In the genomic region with DNA sequence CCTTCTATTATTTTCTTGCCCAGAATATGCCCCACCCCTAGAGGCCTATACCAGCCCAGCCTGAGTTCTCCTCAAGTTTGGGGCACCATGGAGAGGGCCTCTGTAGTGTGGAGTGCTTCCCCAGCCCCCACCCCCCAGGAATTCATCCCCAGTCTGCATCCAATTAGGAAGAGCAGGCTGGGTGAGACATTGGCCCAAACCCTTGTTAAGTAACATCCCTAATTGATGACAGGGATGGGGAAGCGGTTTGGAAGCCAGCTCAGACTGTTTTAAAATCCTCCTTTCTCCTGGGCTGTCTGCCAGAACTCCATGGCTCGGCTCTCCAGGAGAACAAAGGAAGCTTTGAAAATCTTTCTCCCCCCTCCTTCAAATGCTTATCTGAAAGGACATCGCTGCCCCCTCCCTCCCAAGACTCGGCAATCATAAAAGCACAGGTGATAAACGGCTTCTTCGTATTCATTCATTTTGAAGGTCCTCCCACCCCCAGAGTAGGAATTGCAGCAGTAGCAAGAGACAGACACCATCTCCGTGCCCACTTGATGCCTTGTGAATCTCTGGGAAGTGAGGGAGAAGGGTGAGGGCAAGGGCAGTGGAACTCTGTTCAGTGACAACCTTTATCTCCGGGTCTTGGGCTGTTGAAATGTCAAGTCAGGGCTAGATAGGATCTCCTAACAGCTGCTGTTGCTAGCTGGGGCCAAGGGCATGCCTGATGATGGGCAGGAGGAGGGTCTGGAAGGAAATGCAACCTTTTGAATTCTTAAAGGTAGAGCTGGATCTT, we compare ENCODE assay signal across 9 mouse cellular contexts.
DNase-seq lines count a peak whose midpoint lies in the region; ATAC-seq and TF ChIP-seq lines count a peak whose summit lies in the region.
"Had no signal": no experiment of that assay in that cellular context is flagged by ENCODE, and none has a peak within 500 bp of the region (broad histone marks: within the 10 kb centered on the region; RNA-seq: fewer than 3 reads in every experiment).

No protein-coding gene starts in this region.

- H3K9me3 ChIP-seq in heart, embryonic 10.5 days, result no peaks in the 10 kb centered on the region
- H3K9me3 ChIP-seq in forebrain, embryonic 11.5 days (ENCODE audit: control insufficient read depth, low read length), result no peaks in the 10 kb centered on the region; the same call in 1 of the 2 replicates
- H3K9me3 ChIP-seq in neural tube, embryonic 15.5 days (replicated peaks), result no peaks in the 10 kb centered on the region

- H3K27me3 ChIP-seq in heart, embryonic 10.5 days (ENCODE audit: insufficient read depth, poor library complexity, severe bottlenecking), result peaks cover 14% of the 10 kb centered on the region
- no peaks in the 10 kb centered on the region for H3K27me3 ChIP-seq in forebrain, embryonic 11.5 days (ENCODE audit: control insufficient read depth, insufficient read depth, low read length)
- H3K27me3 ChIP-seq in neural tube, embryonic 15.5 days (replicated peaks), result no peaks in the 10 kb centered on the region

- no peak for TF ChIP-seq CTCF in gastrocnemius, adult 2 months (IDR thresholded peaks at IDR 0.05)

- peak; percentile 72 for ATAC-seq in forebrain, embryonic 11.5 days (replicated peaks; ENCODE audit: low FRiP score)
- peak; percentile 68 for ATAC-seq in neural tube, embryonic 15.5 days (ENCODE audit: low FRiP score)

- H3K4me3 ChIP-seq in heart, embryonic 10.5 days, result no peak overlapping the region; the same call in 1 of the 2 replicates
- H3K4me3 ChIP-seq in forebrain, embryonic 11.5 days (ENCODE audit: low read depth, low read length), result no peak overlapping the region
- no peak overlapping the region for H3K4me3 ChIP-seq in neural tube, embryonic 15.5 days (replicated peaks)
- no peak overlapping the region for H3K4me3 ChIP-seq in gastrocnemius, adult 2 months

- H3K36me3 ChIP-seq in heart, embryonic 10.5 days, result no peaks in the 10 kb centered on the region
- H3K36me3 ChIP-seq in forebrain, embryonic 11.5 days (ENCODE audit: control insufficient read depth, insufficient read depth, low read length), result no peaks in the 10 kb centered on the region
- H3K36me3 ChIP-seq in neural tube, embryonic 15.5 days, result no peaks in the 10 kb centered on the region

- H3K4me2 ChIP-seq in forebrain, embryonic 11.5 days (ENCODE audit: low read depth, low read length, severe bottlenecking), result no peak overlapping the region
- 0 out of 2 replicates have a peak overlapping the region, but pooled peaks have one; percentile 5 for H3K4me2 ChIP-seq in neural tube, embryonic 15.5 days

- peaks cover 12% of the 10 kb centered on the region for H3K4me1 ChIP-seq in heart, embryonic 10.5 days
- H3K4me1 ChIP-seq in forebrain, embryonic 11.5 days (replicated peaks; ENCODE audit: control insufficient read depth, insufficient read depth, low read length), result no peaks in the 10 kb centered on the region
- H3K4me1 ChIP-seq in neural tube, embryonic 15.5 days, result peaks cover 28% of the 10 kb centered on the region

- WGBS in heart, embryonic 10.5 days, result 25% methylated on average over 8 of the region's 8 CpGs
- WGBS in forebrain, embryonic 11.5 days, result 42% methylated on average over 8 of the region's 8 CpGs
- 23% methylated on average over 8 of the region's 8 CpGs for WGBS in neural tube, embryonic 15.5 days

- no peak overlapping the region for H3K9ac ChIP-seq in forebrain, embryonic 11.5 days (ENCODE audit: low read length)
- H3K9ac ChIP-seq in neural tube, embryonic 15.5 days (replicated peaks), result no peak overlapping the region
- H3K9ac ChIP-seq: liver, embryonic 14.5 days had no signal

- DNase-seq in heart, embryonic 10.5 days (ENCODE audit: low spot score), result peak; percentile 74
- no peak for DNase-seq in heart, postnatal 4 days
- peak; percentile 55 for DNase-seq in NIH3T3 (ENCODE audit: low read depth)
- DNase-seq in forebrain, embryonic 11.5 days (ENCODE audit: low spot score), result peak; percentile 59
- DNase-seq in layer of hippocampus, adult 8-10 months (ENCODE audit: low spot score in 2 of 2), result peak; percentile 50 to 72
- no peak for DNase-seq in gastrocnemius, adult 18-20 months (ENCODE audit: low spot score)
- DNase-seq in gastrocnemius, adult 2 months, result no peak

- intact Hi-C loops in gastrocnemius, adult 2 months (cut with DNase I), result no loop called here

- H3K27ac ChIP-seq in heart, embryonic 10.5 days, result peak overlapping the region; percentile 23; the same call in 1 of the 2 replicates
- H3K27ac ChIP-seq in forebrain, embryonic 11.5 days (ENCODE audit: low read depth, low read length), result peak overlapping the region; percentile 55
- H3K27ac ChIP-seq in neural tube, embryonic 15.5 days (replicated peaks), result peak overlapping the region; percentile 64
- no peak overlapping the region for H3K27ac ChIP-seq in gastrocnemius, adult 2 months
- H3K27ac ChIP-seq: liver, embryonic 14.5 days had no signal

Comparison
In these comparisons a context has a peak if more than half of its experiments do, and no peak if none do; other contexts are left out.
1. DNase-seq: peak in heart, embryonic 10.5 days (single experiment), NIH3T3 (single experiment), forebrain, embryonic 11.5 days (single experiment) and layer of hippocampus, adult 8-10 months (2 of 2); none in heart, postnatal 4 days (single experiment), gastrocnemius, adult 18-20 months (single experiment) and gastrocnemius, adult 2 months (single experiment).